Mouse (Mus musculus) erythroblast, embryonic 14.5 days (primary cell): ENCODE results near the gene Selenom.

ENCODE experiments used
- GATA1 ChIP-seq: IDR thresholded peaks from 2 replicates; pipeline ENCODE4 v1.6.1; 2012; ENCODE audit warnings: low read length, inconsistent platforms, mixed read lengths
- TAL1 ChIP-seq: IDR thresholded peaks from 3 replicates; pipeline ENCODE4 v1.6.1; 2012; ENCODE audit warnings: low read length, inconsistent platforms, mixed read lengths

- TF ChIP-seq TAL1, result no peak
- TF ChIP-seq GATA1, result no peak
Observed at GRCm38 (mm10) chr11:3549791-3550190, 35.3 kb downstream of the Selenom start.
